Comparison of ENCODE assay signal across 15 mouse cellular contexts in genomic region chr8:106706194-106706593, GRCm38 (mm10). TPM values are rescaled to one million over a fixed set of nuclear protein-coding genes. Genes with fewer than 3 reads are reported as not detected.
DNase-seq lines count a peak whose midpoint lies in the region; ATAC-seq and TF ChIP-seq lines count a peak whose summit lies in the region.
"Had no signal": no experiment of that assay in that cellular context is flagged by ENCODE, and none has a peak within 500 bp of the region (broad histone marks: within the 10 kb centered on the region; RNA-seq: fewer than 3 reads in every experiment).

No protein-coding gene starts in this region.

- DNase-seq in heart, postnatal 4 days: no peak
- DNase-seq in kidney, adult 11 months: no peak
- no peak for DNase-seq in embryonic facial prominence, embryonic 10.5 days (ENCODE audit: low spot score)
- peak; percentile 29 to 55 for DNase-seq in kidney, postnatal 25 days
- DNase-seq in layer of hippocampus, adult 2 months (ENCODE audit: low spot score in 2 of 2): no peak
- DNase-seq in frontal cortex, adult 2 months (ENCODE audit: extremely low spot score in 1 of 2, low spot score in 1 of 2): no peak
- DNase-seq: cerebellum, adult 9-10 months; forebrain, postnatal 0 days; gastrocnemius, postnatal 14 days; lung, postnatal 10 days; thymus, postnatal 4 days had no signal

- H3K27ac ChIP-seq in heart, embryonic 12.5 days (ENCODE audit: poor library complexity, severe bottlenecking): 0 out of 2 replicates have a peak overlapping the region, but pooled peaks have one; percentile 88
- peak overlapping the region; percentile 88; the same call in 1 of the 2 replicates for H3K27ac ChIP-seq in kidney, embryonic 14.5 days (ENCODE audit: low read depth, low read length)
- 0 out of 2 replicates have a peak overlapping the region, but pooled peaks have one; percentile 30 for H3K27ac ChIP-seq in embryonic facial prominence, embryonic 10.5 days (replicated peaks)
- H3K27ac ChIP-seq in layer of hippocampus, adult 2 months: no peak overlapping the region

- no peak overlapping the region for H3K4me3 ChIP-seq in heart, embryonic 12.5 days
- H3K4me3 ChIP-seq in kidney, embryonic 14.5 days (ENCODE audit: low read length): no peak overlapping the region
- no peak overlapping the region for H3K4me3 ChIP-seq in embryonic facial prominence, embryonic 10.5 days
- no peak overlapping the region for H3K4me3 ChIP-seq in layer of hippocampus, adult 2 months
- H3K4me3 ChIP-seq: limb, embryonic 15.5 days; neural tube, embryonic 13.5 days had no signal

- peaks cover 7% of the 10 kb centered on the region; the same call in 1 of the 2 replicates for H3K36me3 ChIP-seq in heart, embryonic 12.5 days
- H3K36me3 ChIP-seq in kidney, embryonic 14.5 days (ENCODE audit: control insufficient read depth, insufficient read depth, low read length): peaks cover 3% of the 10 kb centered on the region; the same call in 1 of the 2 replicates
- H3K36me3 ChIP-seq in embryonic facial prominence, embryonic 10.5 days (replicated peaks): peaks cover 39% of the 10 kb centered on the region
- H3K36me3 ChIP-seq: limb, embryonic 15.5 days; neural tube, embryonic 13.5 days had no signal

- no peak for ATAC-seq in heart, embryonic 12.5 days (ENCODE audit: insufficient number of reproducible peaks, low FRiP score)
- no peak for ATAC-seq in kidney, embryonic 14.5 days (ENCODE audit: low FRiP score, low TSS enrichment)
- ATAC-seq: forebrain, postnatal 0 days had no signal

- WGBS in heart, embryonic 12.5 days: 85% methylated on average over 6 of the region's 6 CpGs
- WGBS in kidney, embryonic 14.5 days: 74% methylated on average over 6 of the region's 6 CpGs
- WGBS in embryonic facial prominence, embryonic 10.5 days: 86% methylated on average over 6 of the region's 6 CpGs

- TF ChIP-seq CTCF in layer of hippocampus, adult 2 months (conservative IDR thresholded peaks at IDR 0.05): no peak

- no peaks in the 10 kb centered on the region for H3K9me3 ChIP-seq in heart, embryonic 12.5 days (replicated peaks)
- H3K9me3 ChIP-seq in kidney, embryonic 14.5 days (ENCODE audit: control insufficient read depth, low read length): no peaks in the 10 kb centered on the region
- H3K9me3 ChIP-seq in embryonic facial prominence, embryonic 10.5 days: no peaks in the 10 kb centered on the region
- H3K9me3 ChIP-seq: limb, embryonic 15.5 days; neural tube, embryonic 13.5 days had no signal

- H3K4me1 ChIP-seq in heart, embryonic 12.5 days (replicated peaks): peaks cover 7% of the 10 kb centered on the region; the same call in 1 of the 2 replicates
- H3K4me1 ChIP-seq in kidney, embryonic 14.5 days (ENCODE audit: control insufficient read depth, insufficient read depth, low read length): no peaks in the 10 kb centered on the region
- H3K4me1 ChIP-seq in embryonic facial prominence, embryonic 10.5 days: peaks cover 10% of the 10 kb centered on the region

- no peak overlapping the region for H3K4me2 ChIP-seq in heart, embryonic 12.5 days
- no peak overlapping the region for H3K4me2 ChIP-seq in kidney, embryonic 14.5 days (replicated peaks; ENCODE audit: low read depth, low read length)
- H3K4me2 ChIP-seq: limb, embryonic 15.5 days; neural tube, embryonic 13.5 days had no signal

- H3K9ac ChIP-seq in heart, embryonic 12.5 days: no peak overlapping the region
- H3K9ac ChIP-seq in kidney, embryonic 14.5 days (ENCODE audit: low read depth, low read length): no peak overlapping the region
- H3K9ac ChIP-seq: forebrain, postnatal 0 days; limb, embryonic 15.5 days; neural tube, embryonic 13.5 days had no signal

- H3K27me3 ChIP-seq in heart, embryonic 12.5 days (replicated peaks): no peaks in the 10 kb centered on the region
- H3K27me3 ChIP-seq in kidney, embryonic 14.5 days (ENCODE audit: control insufficient read depth, insufficient read depth, low read length): no peaks in the 10 kb centered on the region
- H3K27me3 ChIP-seq in embryonic facial prominence, embryonic 10.5 days (replicated peaks; ENCODE audit: low read depth, poor library complexity, severe bottlenecking): no peaks in the 10 kb centered on the region
- H3K27me3 ChIP-seq: limb, embryonic 15.5 days; neural tube, embryonic 13.5 days had no signal

RNA-seq across cellular contexts. Expression of gene Tango6, which starts 23.3 kb away (rescaled TPM):
- polyA plus RNA-seq in heart, embryonic 12.5 days (2016; fragmentation: Nextera tagmentation; extraction: Ambion mirVana): 8.9 and 9.1 TPM in 2 replicates
- total RNA-seq in heart, postnatal 4 days (2021): 10 to 100 TPM; 10.4 to 10.5 TPM
- polyA plus RNA-seq in kidney, embryonic 14.5 days (2014; fragmentation: Nextera tagmentation; extraction: Ambion mirVana): 8.5 and 14.5 TPM in 2 replicates
- 16.3 and 16.8 TPM in 2 replicates for polyA plus RNA-seq in embryonic facial prominence, embryonic 10.5 days (2016; fragmentation: Nextera tagmentation; extraction: Ambion mirVana)
- total RNA-seq in layer of hippocampus, adult 2 months (2021): 1 to 10 TPM; 6.7 to 6.9 TPM
- 2.5 and 2.9 TPM in 2 replicates for polyA plus RNA-seq in frontal cortex, adult 2 months (2012; rRNA removed)

Comparison
In these comparisons a context has a peak if more than half of its experiments do, and no peak if none do; other contexts are left out.
1. DNase-seq: peak in kidney, postnatal 25 days (2 of 2); none in heart, postnatal 4 days (single experiment), kidney, adult 11 months (single experiment), embryonic facial prominence, embryonic 10.5 days (single experiment), layer of hippocampus, adult 2 months (0 of 2) and frontal cortex, adult 2 months (0 of 2).